Mouse (Mus musculus) intestine, embryonic 14.5 days (tissue): ENCODE measurements around the gene Ercc1. TPM values are rescaled to one million over a fixed set of nuclear protein-coding genes. Genes with fewer than 3 reads are reported as not detected.

Source experiments
- ATAC-seq: fragments of 200-750 bp; cut with Nextera tagmentation; replicated peaks from 2 replicates; pipeline ENCODE4 v1.8.0; 2017; ENCODE audit warnings: low read depth, moderate number of reproducible peaks, moderate TSS enrichment, moderate library complexity; ENCODE audit not compliant: low FRiP score, low TSS enrichment
- DNase-seq: peaks from one replicate; pipeline ENCODE4 v3.0.0-alpha.2; 2018; ENCODE audit warnings: low spot score
- H3K27ac ChIP-seq: fragments of 300-500 bp; sonication (generic); 2 replicates; pipeline ENCODE4 v1.5.1; 2014; ENCODE audit warnings: low read depth, mild to moderate bottlenecking, control low read depth
- H3K27me3 ChIP-seq: fragments of 300-500 bp; sonication (generic); replicated peaks from 2 replicates; pipeline ENCODE4 v1.6.1; 2014; ENCODE audit warnings: low read length, control low read depth; ENCODE audit not compliant: control insufficient read depth, insufficient read depth
- H3K36me3 ChIP-seq: fragments of 300-500 bp; sonication (generic); 2 replicates; pipeline ENCODE4 v1.6.1; 2014; ENCODE audit warnings: low read length, control low read depth; ENCODE audit not compliant: control insufficient read depth, insufficient read depth
- H3K4me1 ChIP-seq: fragments of 300-500 bp; sonication (generic); replicated peaks from 2 replicates; pipeline ENCODE4 v1.6.1; 2014; ENCODE audit warnings: low read length, control low read depth, mixed read lengths; ENCODE audit not compliant: control insufficient read depth, insufficient read depth
- H3K4me2 ChIP-seq: fragments of 300-500 bp; sonication (generic); 2 replicates; pipeline ENCODE4 v1.6.1; 2014; ENCODE audit warnings: low read length
- H3K4me3 ChIP-seq: fragments of 300-500 bp; sonication (generic); 2 replicates; pipeline ENCODE4 v1.5.1; 2014; ENCODE audit warnings: low read depth, low read length, control low read depth, mixed read lengths
- H3K9ac ChIP-seq: fragments of 300-500 bp; sonication (generic); 2 replicates; pipeline ENCODE4 v1.6.1; 2014; ENCODE audit warnings: mild to moderate bottlenecking, low read length
- H3K9me3 ChIP-seq: fragments of 300-500 bp; sonication (generic); 2 replicates; pipeline ENCODE4 v1.6.1; 2016; ENCODE audit warnings: low read length, control low read depth; ENCODE audit not compliant: control insufficient read depth
- WGBS: fragments of 180-500 bp; shearing (Covaris S2); extraction: QIAGEN DNeasy Blood & Tissue Kit; methylation state at CpG from one replicate; pipeline ENCODE4 v1.1.7; 2014; 5-methylcytosine and 5-hydroxymethylcytosine counted together
- polyA plus RNA-seq: library from polyadenylated mRNA; unstranded; fragments of >200 nt; fragmentation: Nextera tagmentation; extraction: Ambion mirVana; gene quantifications from 2 replicates; pipeline ENCODE4 v1.2.1, GENCODE M21; 2014

Gene Ercc1
- polyA plus RNA-seq, 1 experiment from 2014 or later: 71.8 TPM

- ATAC-seq: no peak
- no peak overlapping the region for H3K4me2 ChIP-seq
These were observed 42.1 kb upstream of the Ercc1 start for GRCm38 (mm10) chr7:19302264-19303045.

DNA sequence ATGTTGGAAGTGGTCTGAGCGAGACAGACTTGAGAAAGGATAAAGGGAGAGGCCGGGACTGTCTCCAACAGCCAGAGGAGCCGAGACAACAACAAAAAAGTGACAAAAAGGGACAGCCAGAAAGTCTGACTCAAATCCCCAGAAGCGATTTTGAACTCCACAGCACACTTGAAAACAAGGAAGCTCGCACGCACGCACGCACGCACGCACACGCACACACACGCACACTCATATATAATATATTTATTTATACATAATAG is 41.6 kb upstream of the Ercc1 start:
- no peak overlapping the region for H3K4me3 ChIP-seq
- no peaks in the 10 kb centered on the region for H3K36me3 ChIP-seq
- H3K27me3 ChIP-seq: peaks cover 57% of the 10 kb centered on the region
- DNase-seq (no peak), ATAC-seq (no peak)
- H3K9me3 ChIP-seq: no peaks in the 10 kb centered on the region
- 75% methylated on average over 12 of the region's 12 CpGs for WGBS
- no peak overlapping the region for H3K4me2 ChIP-seq
- no peak overlapping the region for H3K9ac ChIP-seq
- H3K4me1 ChIP-seq: peaks cover 17% of the 10 kb centered on the region
- H3K27ac ChIP-seq: no peak overlapping the region

More at GRCm38 (mm10) chr7:19302264-19303045, 42.1 kb upstream of the Ercc1 start:
- Histone ChIP-seq H3K36me3 (no peaks in the 10 kb centered on the region), H3K27ac (no peak overlapping the region), H3K4me1 (peaks cover 12% of the 10 kb centered on the region), H3K9ac (no peak overlapping the region), H3K9me3 (no peaks in the 10 kb centered on the region), H3K4me3 (no peak overlapping the region), H3K27me3 (peaks cover 57% of the 10 kb centered on the region)
- DNase-seq: no peak
- 52% methylated on average over 13 of the region's 13 CpGs for WGBS

GRCm38 (mm10) chr7:19303770-19304169 is 40.8 kb upstream of the Ercc1 start:
- no peaks in the 10 kb centered on the region for H3K36me3 ChIP-seq
- no peaks in the 10 kb centered on the region for H3K9me3 ChIP-seq
- H3K4me1 ChIP-seq: peaks cover 18% of the 10 kb centered on the region
- peak overlapping the region; percentile 52 for H3K4me2 ChIP-seq
- DNase-seq: peak; percentile 90
- no peak overlapping the region for H3K9ac ChIP-seq
- H3K27me3 ChIP-seq: peaks cover 57% of the 10 kb centered on the region
- H3K4me3 ChIP-seq: peak overlapping the region; percentile 4; the same call in 1 of the 2 replicates
- 1% methylated on average over 16 of the region's 16 CpGs for WGBS
- no peak overlapping the region for H3K27ac ChIP-seq
- no peak for ATAC-seq

GRCm38 (mm10) chr7:19304501-19305412 is 39.8 kb upstream of the Ercc1 start:
- Histone ChIP-seq H3K4me2 (peak overlapping the region; percentile 52), H3K36me3 (no peaks in the 10 kb centered on the region), H3K9me3 (no peaks in the 10 kb centered on the region), H3K4me1 (peaks cover 26% of the 10 kb centered on the region), H3K27me3 (peaks cover 57% of the 10 kb centered on the region), H3K9ac (peak overlapping the region; percentile 27; the same call in 1 of the 2 replicates), H3K4me3 (peak overlapping the region; percentile 37), H3K27ac (no peak overlapping the region)
- 3% methylated on average over 48 of the region's 48 CpGs for WGBS
- ATAC-seq: no peak
- no peak for DNase-seq

GRCm38 (mm10) chr7:19305413-19305735 is 39.2 kb upstream of the Ercc1 start:
- 8% methylated on average over 6 of the region's 6 CpGs for WGBS
- Histone ChIP-seq H3K9me3 (no peaks in the 10 kb centered on the region), H3K4me2 (peak overlapping the region; percentile 52; the same call in 1 of the 2 replicates), H3K27ac (no peak overlapping the region), H3K4me1 (peaks cover 24% of the 10 kb centered on the region), H3K27me3 (peaks cover 57% of the 10 kb centered on the region), H3K36me3 (no peaks in the 10 kb centered on the region), H3K4me3 (peak overlapping the region; percentile 37; the same call in 1 of the 2 replicates), H3K9ac (no peak overlapping the region)
- DNase-seq (no peak), ATAC-seq (no peak)

- H3K9me3 ChIP-seq: no peaks in the 10 kb centered on the region
- H3K4me2 ChIP-seq: no peak overlapping the region
- H3K27me3 ChIP-seq: peaks cover 57% of the 10 kb centered on the region
- H3K4me3 ChIP-seq: no peak overlapping the region
- DNase-seq (no peak), ATAC-seq (no peak)
- no peaks in the 10 kb centered on the region for H3K36me3 ChIP-seq
- H3K27ac ChIP-seq: no peak overlapping the region
- no peak overlapping the region for H3K9ac ChIP-seq
- WGBS: 53% methylated on average over 16 of the region's 16 CpGs
- peaks cover 26% of the 10 kb centered on the region for H3K4me1 ChIP-seq
These were observed 38.5 kb upstream of the Ercc1 start for GRCm38 (mm10) chr7:19305796-19306765.

DNA sequence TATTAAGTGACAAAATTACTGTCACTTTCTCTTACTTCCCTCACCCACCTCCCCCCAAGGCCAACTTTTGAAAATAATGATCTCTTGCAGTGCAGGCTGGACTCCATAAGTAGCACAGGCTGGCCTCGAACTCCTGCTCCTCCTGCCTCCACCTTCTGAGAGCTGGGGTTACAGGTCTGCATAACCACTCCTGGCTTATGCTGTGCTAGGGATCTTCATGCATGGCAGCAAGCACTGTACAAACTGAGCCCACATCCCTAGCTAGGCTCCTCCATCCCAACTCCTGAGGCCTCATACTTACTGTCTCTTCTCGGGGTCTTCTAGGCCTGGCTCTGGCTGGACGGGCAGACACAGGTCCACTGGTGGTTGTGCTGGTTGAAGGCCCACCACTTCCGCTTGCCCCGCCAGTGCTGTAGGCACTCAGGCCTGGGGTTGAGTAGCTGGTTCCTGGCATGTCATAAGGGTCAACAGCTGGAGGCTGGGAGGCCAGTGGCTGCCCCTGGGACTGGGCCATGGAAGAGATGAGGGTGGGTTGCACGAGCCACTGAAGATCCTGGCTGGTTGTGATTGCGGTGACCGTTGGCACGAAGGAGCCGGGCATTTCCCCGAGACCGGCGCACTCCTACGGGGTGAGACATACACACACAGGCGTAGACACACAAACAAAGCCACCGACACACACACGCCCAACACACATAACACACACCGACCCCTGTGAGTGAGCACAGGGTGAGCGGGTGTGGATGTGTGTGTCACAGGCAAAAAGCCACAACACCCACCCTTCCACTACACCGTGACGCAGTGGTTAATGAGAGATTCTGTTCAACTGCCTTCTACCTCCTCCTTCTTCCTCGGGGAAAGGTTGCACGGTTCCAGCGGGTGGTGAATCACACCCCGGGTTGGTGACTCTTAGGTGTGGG is 37.5 kb upstream of the Ercc1 start:
- Histone ChIP-seq H3K27me3 (peaks cover 50% of the 10 kb centered on the region), H3K4me2 (peak overlapping the region; percentile 100)
- WGBS: 70% methylated on average over 25 of the region's 25 CpGs

More for the DNA sequence above, 37.5 kb upstream of the Ercc1 start:
- Histone ChIP-seq H3K27ac (no peak overlapping the region), H3K4me3 (no peak overlapping the region), H3K9me3 (no peaks in the 10 kb centered on the region), H3K4me1 (peaks cover 24% of the 10 kb centered on the region), H3K36me3 (no peaks in the 10 kb centered on the region), H3K9ac (no peak overlapping the region)
- DNase-seq (no peak), ATAC-seq (no peak)
